Mouse (Mus musculus) neutrophil, adult 5-6 weeks (primary cell): ENCODE data around the gene Gm498. TPM values are rescaled to one million over a fixed set of nuclear protein-coding genes. Genes with fewer than 3 reads are reported as not detected.
A peak's percentile ranks its signal among the peaks of the same experiment; 100 is the strongest.

Experiments
- ATAC-seq: fragments of 151-379, 151-347 bp; 2 replicates; pipeline ENCODE4 v1.8.0; 2017; ENCODE audit warnings: mild to moderate bottlenecking, moderate TSS enrichment; ENCODE audit not compliant: insufficient number of reproducible peaks, poor library complexity, low FRiP score, severe bottlenecking; ENCODE audit errors: extremely low read depth
- total RNA-seq: library from RNA; stranded (forward); fragments of 200-1000 nt; gene quantifications from 2 replicates; pipeline ENCODE4 v1.2.3, GENCODE M21; 2017

Gm498 gene
- not detected in 2 replicates for total RNA-seq

- ATAC-seq: no peak
Measured at GRCm38 (mm10) chr7:143866538-143866937, at the start of gene Gm498. Gm498 (plus strand) TSS chr7:143866838.

GRCm38 (mm10) chr7:143819201-143819600 is 47.4 kb upstream of the Gm498 start:
- no peak for ATAC-seq

DNA sequence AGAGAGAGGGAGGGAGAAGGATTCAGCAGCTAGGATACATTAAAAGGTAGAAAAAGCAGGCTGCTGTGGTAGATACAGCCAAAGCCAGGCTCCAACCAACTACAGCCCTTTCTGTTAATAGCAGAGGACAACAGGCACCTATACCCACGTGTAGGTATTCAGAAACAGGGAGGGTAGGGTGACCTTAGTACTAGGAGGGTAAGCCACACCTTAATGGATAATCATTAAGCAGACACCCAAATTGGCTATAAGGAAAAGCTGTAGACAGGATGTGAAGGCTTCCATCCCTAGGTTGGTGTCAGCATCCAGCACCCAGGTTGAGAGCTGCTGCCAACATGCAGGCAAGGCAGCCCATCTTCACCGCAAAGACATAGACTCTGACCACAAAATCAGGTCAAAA is 45.4 kb upstream of the Gm498 start:
- no peak for ATAC-seq

- ATAC-seq: peak; percentile 98
Measured at GRCm38 (mm10) chr7:143822375-143823265, 44.0 kb upstream of the Gm498 start, which contains the start of the genes Nadsyn1 and Dhcr7. Nadsyn1 (minus strand) TSS chr7:143822849. Dhcr7 (plus strand) TSS chr7:143823145.

DNA sequence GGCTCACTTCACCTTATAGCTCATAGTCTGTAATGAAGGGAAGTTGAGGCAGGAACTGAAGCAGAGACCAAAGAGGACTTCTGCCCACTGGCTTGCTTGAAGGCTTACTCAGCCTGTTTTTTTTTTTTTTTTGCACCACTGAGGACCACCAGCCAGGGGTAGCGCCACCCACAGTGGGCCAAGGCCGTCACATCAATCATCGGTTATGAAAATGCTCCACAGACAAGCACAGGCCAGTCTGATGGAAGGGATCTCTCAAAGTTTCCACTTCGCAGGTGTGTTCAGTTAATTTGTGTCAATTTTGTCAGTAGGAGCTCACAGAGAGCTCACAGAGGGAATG is 43.4 kb upstream of the Gm498 start:
- ATAC-seq: no peak

DNA sequence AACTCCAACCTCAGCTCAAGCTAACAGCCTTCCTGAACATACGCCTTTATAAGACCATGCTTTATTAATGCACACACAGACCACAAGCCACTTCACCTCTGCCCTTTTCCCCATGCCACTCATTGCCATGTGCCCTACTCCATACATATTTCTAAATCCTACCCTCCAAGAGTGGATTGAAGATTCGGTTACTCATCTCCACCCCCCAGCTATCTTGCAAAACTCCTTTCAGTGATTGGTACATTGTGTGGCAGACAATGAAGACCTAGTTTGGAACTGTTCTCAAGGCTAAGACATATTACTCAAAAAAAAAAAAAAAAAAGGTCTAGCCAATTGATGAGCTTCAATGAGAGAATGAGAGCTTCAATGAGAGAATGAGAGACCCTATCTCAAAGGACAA is 39.7 kb upstream of the Gm498 start:
- no peak for ATAC-seq

GRCm38 (mm10) chr7:143829504-143830331 is 36.9 kb upstream of the Gm498 start:
- peak; percentile 95 for ATAC-seq

DNA sequence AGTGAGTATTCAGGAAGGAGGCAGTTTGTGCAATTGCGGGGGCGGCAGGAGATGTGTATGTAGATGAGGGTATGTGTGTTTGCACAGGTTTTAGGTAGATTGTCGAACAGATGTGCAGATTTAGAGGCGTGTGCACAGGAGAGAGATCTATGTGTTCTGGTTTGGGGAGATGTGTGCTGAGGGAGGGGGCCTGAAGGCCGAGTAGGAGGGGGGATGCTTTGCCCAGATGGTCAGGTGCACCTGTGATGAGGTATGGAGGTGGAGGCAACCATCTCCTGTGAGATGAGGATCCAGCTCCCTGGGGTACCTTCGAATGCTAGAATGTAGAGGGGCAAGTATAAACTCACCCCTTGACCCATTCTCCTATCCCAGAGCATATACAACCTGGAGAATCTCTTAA is 36.2 kb upstream of the Gm498 start:
- ATAC-seq: no peak

DNA sequence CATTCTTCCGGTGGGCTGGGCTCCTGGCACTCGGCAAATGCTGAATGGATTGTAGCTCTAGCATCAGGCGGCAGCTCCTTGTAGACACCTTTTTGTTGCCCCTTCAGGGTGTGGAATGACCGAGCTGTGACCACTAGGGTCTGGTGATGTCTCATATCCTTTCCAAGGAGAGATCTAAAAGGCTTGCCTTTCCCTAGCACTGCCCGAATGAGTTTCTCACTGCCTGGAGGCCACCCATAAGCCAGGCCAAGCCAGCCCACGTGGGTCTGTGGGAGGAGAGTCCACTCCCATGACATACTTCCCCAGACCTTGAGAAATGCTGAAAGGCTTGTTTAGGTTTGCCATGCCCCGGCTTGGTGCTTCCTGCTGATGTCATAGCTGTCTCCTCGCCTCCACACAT is 34.4 kb upstream of the Gm498 start:
- no peak for ATAC-seq

DNA sequence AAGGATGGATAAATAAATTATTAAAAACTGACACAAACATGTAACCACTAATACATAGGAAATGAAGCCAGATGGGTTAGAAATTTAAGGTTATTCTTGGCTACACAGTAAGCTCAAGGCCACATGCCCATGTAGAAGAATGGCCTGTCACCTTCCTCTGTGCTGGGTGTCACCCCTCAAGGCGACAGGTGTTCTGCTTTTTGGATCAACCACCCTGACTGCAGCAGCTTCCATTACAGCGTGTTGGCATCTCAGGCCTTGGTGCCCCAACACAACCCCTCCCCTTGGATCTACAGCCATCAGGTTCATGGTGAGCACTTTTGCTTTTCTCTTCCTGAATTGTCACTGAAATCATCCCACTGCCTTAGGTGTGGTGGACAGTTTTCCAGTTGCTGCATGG is 34.0 kb upstream of the Gm498 start:
- ATAC-seq: no peak

DNA sequence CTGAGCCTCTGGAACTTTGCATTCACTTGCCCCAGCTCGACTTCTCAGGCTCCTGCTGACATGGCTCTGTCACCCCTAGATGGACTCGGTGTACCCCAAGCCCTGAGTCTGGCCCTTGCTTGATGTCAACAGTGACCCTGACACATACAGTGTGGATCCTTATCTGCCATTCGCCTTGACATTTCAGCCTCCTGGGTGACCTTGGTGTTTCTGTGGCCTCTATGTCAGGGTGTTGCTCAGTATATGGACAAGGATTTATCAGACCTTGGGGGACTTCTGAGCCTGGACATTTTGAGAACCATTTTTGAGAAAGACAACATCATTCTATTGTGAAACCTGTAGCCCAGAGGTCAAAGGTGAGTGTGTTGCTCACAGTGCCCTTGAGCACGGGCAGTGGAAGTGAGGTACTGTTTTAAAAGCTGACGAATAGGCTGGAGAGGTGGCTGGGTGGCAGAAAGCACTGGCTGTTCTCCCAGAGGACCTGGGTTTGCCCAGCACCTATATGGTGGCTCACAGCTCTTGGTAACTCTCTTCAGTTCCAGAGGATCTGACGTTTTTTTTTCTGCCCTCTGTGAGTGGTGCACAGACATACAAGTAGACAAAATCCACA is 33.0 kb upstream of the Gm498 start:
- no peak for ATAC-seq

- ATAC-seq: no peak
Measured at GRCm38 (mm10) chr7:143834316-143834715, 32.3 kb upstream of the Gm498 start.

DNA sequence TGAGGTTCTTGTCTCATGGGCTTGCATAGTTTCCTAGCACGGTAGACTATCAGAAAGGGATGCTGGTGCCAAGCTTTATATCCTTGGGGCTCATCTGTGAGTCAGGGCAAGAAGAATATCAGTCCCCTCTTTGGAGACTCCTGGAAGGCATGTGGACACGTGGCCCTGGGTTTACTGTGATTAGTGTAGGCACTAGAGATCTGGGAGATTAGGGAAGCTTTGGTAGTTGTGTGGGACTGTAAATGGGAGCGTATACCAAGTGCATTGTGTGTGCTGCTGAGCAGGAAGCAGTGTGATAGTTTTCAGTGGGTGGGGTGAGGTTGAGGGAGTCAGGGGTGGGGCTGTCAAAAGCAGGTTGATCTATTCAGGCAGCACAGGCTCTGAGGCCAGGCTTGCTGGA is 31.7 kb upstream of the Gm498 start:
- no peak for ATAC-seq

- ATAC-seq: no peak
Measured at GRCm38 (mm10) chr7:143837705-143838358, 28.8 kb upstream of the Gm498 start.

DNA sequence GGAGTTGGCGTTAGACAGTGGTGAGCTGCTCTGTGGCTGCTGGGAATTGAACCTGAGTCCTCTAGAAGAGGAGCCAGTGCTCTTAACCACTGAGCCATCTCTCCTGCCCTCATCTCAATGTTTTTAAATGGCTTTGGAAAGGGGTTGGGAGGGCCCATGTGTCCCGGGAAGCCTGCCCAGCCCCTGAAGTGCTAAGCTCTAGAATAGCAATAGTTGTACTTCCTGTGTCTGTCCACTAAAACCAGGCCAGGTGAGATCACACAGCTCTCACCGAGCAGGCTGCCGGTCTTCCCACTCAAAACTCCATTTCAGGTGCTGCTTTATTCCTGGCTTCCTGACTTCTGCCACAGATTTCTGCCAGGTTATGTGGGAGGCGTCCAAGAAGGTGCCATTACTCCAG is 26.5 kb upstream of the Gm498 start:
- no peak for ATAC-seq

DNA sequence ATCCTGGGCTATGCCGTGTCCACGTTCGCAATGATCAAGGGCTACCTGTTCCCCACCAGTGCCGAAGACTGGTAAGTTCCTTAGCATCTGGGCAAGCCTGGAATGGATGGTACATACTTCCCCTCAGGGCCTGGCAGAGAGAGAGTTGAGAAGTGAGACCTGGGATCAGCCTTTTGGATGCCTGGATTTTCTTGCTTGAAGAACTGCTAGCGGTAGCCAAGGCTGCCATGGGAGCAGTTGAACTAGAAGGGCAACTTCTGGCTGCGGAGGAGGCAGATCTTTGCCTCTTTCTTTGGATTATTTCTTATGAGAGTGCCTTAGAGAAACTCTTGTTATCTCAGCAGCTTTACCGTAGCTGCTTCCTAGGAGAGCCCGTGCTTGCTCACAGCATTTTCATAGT is 25.3 kb upstream of the Gm498 start:
- ATAC-seq: no peak

- no peak for ATAC-seq
Measured at GRCm38 (mm10) chr7:143848127-143848767, 18.4 kb upstream of the Gm498 start.

- ATAC-seq: no peak
Measured at GRCm38 (mm10) chr7:143848768-143849482, 17.7 kb upstream of the Gm498 start.
